Mouse (Mus musculus) gastrocnemius, adult 2 months (tissue): ENCODE data around the gene Elf2. TPM values are rescaled to one million over a fixed set of nuclear protein-coding genes. Genes with fewer than 3 reads are reported as not detected.

Source experiments
- DNase-seq: peaks from one replicate; pipeline ENCODE4 v3.0.0; 2022
- H3K27ac ChIP-seq: fragments of 200-600 bp; 2 replicates; pipeline ENCODE4 v1.8.1; 2022; ENCODE audit warnings: mild to moderate bottlenecking
- H3K4me3 ChIP-seq: fragments of 200-600 bp; 2 replicates; pipeline ENCODE4 v1.8.1; 2022; ENCODE audit warnings: mild to moderate bottlenecking, moderate library complexity
- CTCF ChIP-seq: fragments of 200-600 bp; IDR thresholded peaks from 2 replicates; pipeline ENCODE4 v1.8.1; 2022; ENCODE audit warnings: antibody characterized with exemption, mild to moderate bottlenecking, moderate library complexity
- intact Hi-C: fragments of 180-260 bp; cut with DNase I; formaldehyde crosslinking; loops from one replicate; pipeline ENCODE4 v1.15.1; 2025
- total RNA-seq, 2 experiments: library from RNA; stranded (reverse); gene quantifications; 2 replicates each; pipeline ENCODE4 v1.2.3; 2021

The Elf2 gene
- total RNA-seq, 2 experiments from 2014 or later = 50.7 to 53.2 TPM

DNA sequence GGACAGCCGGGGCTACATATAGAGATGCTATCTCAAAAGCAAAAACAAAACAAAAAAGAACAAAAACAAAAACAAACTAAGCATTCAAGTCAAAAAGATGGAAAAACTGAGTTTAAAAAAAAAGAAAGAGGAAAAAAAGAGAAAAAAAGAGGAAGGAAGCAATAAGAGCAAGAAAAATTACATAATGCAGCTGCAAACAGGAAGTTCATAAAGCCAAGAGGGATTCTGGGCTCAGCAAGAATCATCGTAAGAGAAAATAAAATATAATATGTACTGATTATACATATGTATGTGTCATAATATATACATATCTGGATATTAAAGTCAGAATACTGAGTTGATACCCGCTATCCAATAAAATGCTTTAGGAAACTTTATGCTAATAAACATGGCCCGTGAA, 58.7 kb downstream of the Elf2 start:
- TF ChIP-seq CTCF = no peak
- H3K4me3 ChIP-seq = no peak overlapping the region
- DNase-seq = no peak
- intact Hi-C loops = no loop called here
- H3K27ac ChIP-seq = no peak overlapping the region

- TF ChIP-seq CTCF = no peak
- no peak for DNase-seq
- Histone ChIP-seq H3K4me3 (peak overlapping the region; percentile 95), H3K27ac (peak overlapping the region; percentile 99)
- intact Hi-C loops = loop anchor here (10.0 kb wide), 1 partner anchor 986 kb away; the partner anchor contains the start of gene Foxo1
These were observed 62.0 kb downstream of the Elf2 start for GRCm38 (mm10) chr3:51278433-51278832.

- intact Hi-C loops = loop anchor here (10.0 kb wide), 1 partner anchor 987 kb away; the partner anchor contains the start of gene Foxo1
- peak; percentile 93 for DNase-seq
- peak; percentile 19; the same call in 1 of the 2 replicates for TF ChIP-seq CTCF
- peak overlapping the region; percentile 99 for H3K27ac ChIP-seq
- H3K4me3 ChIP-seq = peak overlapping the region; percentile 95
These were observed 63.0 kb downstream of the Elf2 start for GRCm38 (mm10) chr3:51277201-51278150.

DNA sequence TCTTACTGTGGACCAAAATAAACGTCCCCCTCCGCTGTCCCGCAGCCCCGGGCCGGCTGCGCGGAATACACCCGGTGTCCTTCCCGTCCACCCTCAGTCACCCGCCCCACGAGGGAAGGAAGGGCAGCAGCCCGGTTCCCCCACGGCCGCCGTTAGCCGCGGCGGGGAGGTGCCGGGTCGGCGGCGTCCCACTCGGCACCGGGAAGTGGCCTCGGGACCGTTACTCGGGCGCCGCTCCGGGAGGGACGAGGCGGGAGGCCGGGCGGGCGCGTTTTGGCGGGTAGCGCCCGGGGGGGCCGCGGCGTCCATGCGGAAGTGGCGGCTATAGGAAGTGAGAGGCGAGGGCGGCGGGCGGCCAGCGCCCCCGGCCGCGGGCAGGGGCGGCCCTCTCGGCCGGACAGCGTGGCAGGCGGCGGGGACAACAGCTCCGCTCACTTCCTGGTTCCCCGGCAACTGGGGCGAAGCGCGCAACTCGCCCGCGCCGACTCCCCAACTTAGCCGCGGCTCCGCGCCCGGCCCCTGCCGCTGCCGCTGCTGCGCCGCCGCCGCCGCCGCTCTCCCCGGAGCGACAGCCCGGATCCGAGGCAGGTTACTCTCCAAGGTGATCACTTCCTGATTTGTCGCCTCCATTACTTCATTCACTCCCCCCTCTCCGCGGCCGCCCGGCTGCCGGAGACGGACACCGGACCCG, 63.9 kb downstream of the Elf2 start:
- Histone ChIP-seq H3K4me3 (peak overlapping the region; percentile 95), H3K27ac (peak overlapping the region; percentile 99)
- peak; percentile 75 for DNase-seq
- intact Hi-C loops = loop anchor here (10.0 kb wide), 1 partner anchor 988 kb away; the partner anchor contains the start of gene Foxo1
- TF ChIP-seq CTCF = no peak

GRCm38 (mm10) chr3:51275956-51276398, 64.5 kb downstream of the Elf2 start:
- intact Hi-C loops = loop anchor here (10.0 kb wide), 1 partner anchor 989 kb away; the partner anchor contains the start of gene Foxo1
- Histone ChIP-seq H3K27ac (peak overlapping the region; percentile 99), H3K4me3 (peak overlapping the region; percentile 95)
- peak; percentile 98 for DNase-seq
- no peak for TF ChIP-seq CTCF

DNA sequence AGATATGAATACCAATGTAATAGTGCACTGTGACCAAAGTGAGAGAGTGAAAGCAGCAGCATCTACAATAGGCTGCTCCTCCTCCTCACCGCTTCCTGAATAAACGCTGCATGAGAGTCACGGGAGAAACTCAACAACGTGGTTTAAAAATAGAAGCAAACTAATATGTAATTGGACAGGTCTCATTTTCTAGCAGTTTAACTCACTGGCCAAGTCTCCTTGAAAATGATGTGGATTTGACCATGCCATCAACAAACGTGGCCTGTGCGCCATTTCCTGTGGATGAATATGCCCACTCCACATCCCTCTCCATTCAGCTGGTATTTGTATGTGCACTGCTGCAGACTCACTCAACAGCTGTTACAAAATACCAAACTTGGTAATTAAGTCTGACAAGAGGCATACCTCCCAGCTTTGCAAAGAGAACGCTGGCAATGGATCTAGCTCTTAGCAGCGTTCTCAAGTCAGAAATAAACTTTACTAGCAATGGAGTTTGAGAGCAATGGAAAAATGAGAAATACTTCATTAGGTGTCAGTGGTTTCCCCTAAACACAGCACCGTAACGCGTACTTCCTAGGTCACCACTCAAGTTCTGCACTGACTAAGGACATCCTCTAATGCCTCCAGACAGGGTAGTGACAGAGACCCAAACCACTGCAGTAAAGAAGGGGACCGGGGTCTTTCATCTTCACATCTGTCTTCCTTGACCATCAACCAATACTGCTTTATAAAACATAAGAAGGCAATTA, 70.2 kb downstream of the Elf2 start:
- intact Hi-C loops = loop anchor here (10.0 kb wide), 1 partner anchor 995 kb away; the partner anchor contains the start of gene Foxo1
- no peak for TF ChIP-seq CTCF
- no peak for DNase-seq
- H3K4me3 ChIP-seq = peak overlapping the region; percentile 32
- peak overlapping the region; percentile 97 for H3K27ac ChIP-seq

DNA sequence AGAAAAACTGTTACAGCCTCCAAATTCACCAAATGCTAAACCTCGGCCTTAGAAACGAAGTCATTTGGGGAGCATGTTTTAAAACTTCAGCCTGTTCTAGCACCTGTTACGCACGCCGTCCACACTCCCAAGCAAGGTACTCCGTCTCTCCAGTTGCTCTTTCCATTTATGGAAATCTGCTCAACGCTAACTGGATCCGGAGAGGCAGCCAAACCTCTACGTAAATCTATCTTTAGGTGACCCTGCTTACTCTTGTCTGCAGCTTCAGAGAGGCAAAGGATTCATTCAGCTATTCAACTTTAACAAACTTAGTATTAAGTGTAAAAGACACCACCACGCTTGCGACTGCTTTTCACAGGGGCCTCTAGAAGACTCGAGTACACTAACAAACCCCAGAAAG, 72.0 kb downstream of the Elf2 start:
- peak; percentile 71 for DNase-seq
- Histone ChIP-seq H3K4me3 (peak overlapping the region; percentile 59), H3K27ac (peak overlapping the region; percentile 97)
- intact Hi-C loops = no loop called here
- TF ChIP-seq CTCF = no peak

DNA sequence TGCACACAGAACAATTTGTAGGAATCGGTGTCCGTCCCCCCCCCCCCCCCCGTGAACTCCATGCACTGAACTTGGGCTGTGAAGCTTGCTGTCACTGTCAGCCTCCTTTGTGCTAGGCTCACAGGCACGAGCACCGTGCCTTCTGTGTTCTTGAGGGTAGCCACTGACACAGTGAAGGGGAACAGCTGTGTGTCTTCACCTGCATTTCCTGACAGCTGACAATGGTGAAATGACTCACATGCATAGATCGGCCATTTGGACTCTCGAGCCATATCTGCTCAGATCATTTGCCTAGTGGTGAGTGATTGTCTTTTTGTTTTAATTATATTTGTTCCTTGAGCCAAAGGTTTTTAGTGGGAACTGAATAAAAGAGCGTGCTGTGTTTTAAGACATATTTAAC, 77.5 kb downstream of the Elf2 start:
- H3K4me3 ChIP-seq = no peak overlapping the region
- TF ChIP-seq CTCF = no peak
- no peak overlapping the region for H3K27ac ChIP-seq
- intact Hi-C loops = no loop called here
- no peak for DNase-seq

- intact Hi-C loops = no loop called here
- no peak overlapping the region for H3K4me3 ChIP-seq
- TF ChIP-seq CTCF = no peak
- no peak overlapping the region for H3K27ac ChIP-seq
- no peak for DNase-seq
These were observed 82.4 kb downstream of the Elf2 start for GRCm38 (mm10) chr3:51258070-51258469.

DNA sequence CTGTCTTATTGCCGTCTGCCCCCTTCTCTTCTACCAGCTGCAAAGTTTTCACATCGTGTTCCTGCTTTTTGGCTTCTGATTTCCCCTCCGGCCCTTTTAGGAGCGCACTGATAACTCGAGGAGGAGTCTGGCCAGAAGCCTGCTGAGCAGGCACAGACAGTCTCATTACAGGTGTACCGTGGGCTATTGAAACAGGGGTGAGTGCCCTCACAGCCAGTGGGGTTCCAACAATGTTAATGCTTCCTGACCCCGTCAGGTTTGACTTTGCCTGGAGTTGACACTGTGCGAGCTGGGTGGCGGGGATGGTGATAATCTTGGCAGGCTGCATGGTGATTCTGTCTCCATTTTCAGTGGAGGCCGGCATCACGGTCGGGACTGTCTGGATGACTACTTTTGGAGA, 84.0 kb downstream of the Elf2 start:
- peak; percentile 50 for DNase-seq
- TF ChIP-seq CTCF = no peak
- peak overlapping the region; percentile 41 for H3K27ac ChIP-seq
- no peak overlapping the region for H3K4me3 ChIP-seq
- intact Hi-C loops = no loop called here

GRCm38 (mm10) chr3:51254784-51255183, 85.7 kb downstream of the Elf2 start:
- intact Hi-C loops = no loop called here
- no peak for DNase-seq
- no peak for TF ChIP-seq CTCF
- H3K4me3 ChIP-seq = no peak overlapping the region
- no peak overlapping the region for H3K27ac ChIP-seq
